Mouse (Mus musculus): ENCODE results near the gene Tnip1.

GRCm38 (mm10) chr11:54871831-54872537 is 90.7 kb downstream of the Tnip1 start:
- no peak for TF ChIP-seq CTCF (IDR thresholded peaks at IDR 0.05; ENCODE audit: extremely low read depth, insufficient read length, insufficient replicate concordance, low read depth, low read length)
- TF ChIP-seq POLR2A (IDR thresholded peaks at IDR 0.05; ENCODE audit: low read depth, low read length) = no peak
